Mouse (Mus musculus) CH12.LX (cell line): ENCODE data around the gene Rbfox1.

Experiments
- CHD1 ChIP-seq: IDR thresholded peaks from 2 replicates; pipeline ENCODE4 v1.6.1; 2012; ENCODE audit warnings: low read depth, low read length, improper control_type of control experiment, inconsistent platforms
- CHD2 ChIP-seq: IDR thresholded peaks from 2 replicates; pipeline ENCODE4 v1.6.1; 2011; ENCODE audit warnings: low read length, improper control_type of control experiment
- CTCF ChIP-seq, 2 experiments: IDR thresholded peaks in 1 of 2; conservative IDR thresholded peaks in 1 of 2; 2 replicates each; pipeline ENCODE4 v1.5.1; 2011 to 2012; ENCODE audit warnings: low read depth in 2 of 2, low read length in 2 of 2, improper control_type of control experiment in 1 of 2, inconsistent platforms in 1 of 2, mild to moderate bottlenecking in 1 of 2, moderate library complexity in 1 of 2
- E2F4 ChIP-seq: IDR thresholded peaks from 2 replicates; pipeline ENCODE4 v1.6.1; 2011; ENCODE audit warnings: low read depth, low read length, improper control_type of control experiment; ENCODE audit not compliant: insufficient replicate concordance
- EP300 ChIP-seq: IDR thresholded peaks from 2 replicates; pipeline ENCODE4 v1.6.1; 2011; ENCODE audit warnings: low read length, improper control_type of control experiment
- JUN ChIP-seq: IDR thresholded peaks from 2 replicates; pipeline ENCODE4 v1.6.1; 2011; ENCODE audit warnings: low read depth, mild to moderate bottlenecking, low read length, improper control_type of control experiment, moderate library complexity; ENCODE audit not compliant: insufficient read depth
- MAX ChIP-seq: IDR thresholded peaks from 2 replicates; pipeline ENCODE4 v1.6.1; 2011; ENCODE audit warnings: low read length, improper control_type of control experiment
- MXI1 ChIP-seq: IDR thresholded peaks from 2 replicates; pipeline ENCODE4 v1.6.1; 2011; ENCODE audit warnings: mild to moderate bottlenecking, low read depth, low read length, improper control_type of control experiment
- NRF1 ChIP-seq: IDR thresholded peaks from 2 replicates; pipeline ENCODE4 v1.6.1; 2014; ENCODE audit warnings: low read depth, mild to moderate bottlenecking, inconsistent platforms, low read length, improper control_type of control experiment, moderate library complexity
- PAX5 ChIP-seq: IDR thresholded peaks from 2 replicates; pipeline ENCODE4 v1.6.1; 2012; ENCODE audit warnings: low read length, inconsistent platforms, mixed read lengths
- POLR2A ChIP-seq: IDR thresholded peaks from 2 replicates; pipeline ENCODE4 v1.6.1; 2011; ENCODE audit warnings: low read depth, mild to moderate bottlenecking, improper control_type of control experiment, low read length
- SIN3A ChIP-seq: IDR thresholded peaks from 2 replicates; pipeline ENCODE4 v1.6.1; 2012; ENCODE audit warnings: low read length, improper control_type of control experiment, inconsistent platforms
- USF2 ChIP-seq: conservative IDR thresholded peaks from 2 replicates; pipeline ENCODE4 v1.6.1; 2011; ENCODE audit warnings: low read depth, low read length, improper control_type of control experiment

DNA sequence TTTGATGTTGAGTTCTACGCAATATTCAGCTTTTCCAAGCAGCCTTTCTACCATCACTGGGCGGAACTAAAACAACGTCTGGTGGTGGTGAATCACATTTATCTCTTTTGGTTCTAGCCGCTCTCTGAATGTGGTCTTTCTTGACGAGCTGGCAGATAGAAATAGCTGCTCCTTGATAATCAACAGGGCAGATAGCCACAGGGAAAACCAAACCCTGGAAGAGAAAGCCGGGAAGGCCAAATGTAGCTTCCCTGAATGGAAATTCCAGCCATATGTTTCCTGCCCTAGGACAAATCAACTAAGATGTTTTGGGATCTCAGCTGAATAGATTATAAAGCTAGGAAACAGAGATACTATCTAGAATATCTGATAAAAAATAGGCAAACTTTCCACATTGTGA lies 1177.4 kb downstream of the Rbfox1 start:
- TF ChIP-seq PAX5 (no peak), NRF1 (no peak), POLR2A (no peak), MAX (no peak), USF2 (no peak), CTCF (conservative IDR thresholded peaks at IDR 0.05 in 1 of 2, IDR thresholded peaks at IDR 0.05 in 1 of 2; ENCODE audit: low read depth in 2 of 2, low read length in 2 of 2) (no peak), CHD1 (no peak), EP300 (no peak), MXI1 (no peak), CHD2 (no peak), JUN (no peak), SIN3A (no peak), E2F4 (no peak)
